Mouse (Mus musculus): ENCODE results near the gene Ccdc88c. TPM values are rescaled to one million over a fixed set of nuclear protein-coding genes. Genes with fewer than 3 reads are reported as not detected.

The Ccdc88c gene
- polyA plus RNA-seq, 2 experiments: 5.3 to 9.2 TPM

- Histone ChIP-seq H3K36me3 (replicated peaks; ENCODE audit: control insufficient read depth, insufficient read depth, low read depth) (no peaks in the 10 kb centered on the region), H3K9ac (replicated peaks) (no peak overlapping the region), H3K4me1 (replicated peaks; ENCODE audit: control insufficient read depth in 2 of 2, insufficient read depth in 2 of 2, low read length in 1 of 2) (peaks cover 63 to 84% of the 10 kb centered on the region in 2 experiments), H3K9me3 (ENCODE audit: control insufficient read depth, low read length) (no peaks in the 10 kb centered on the region), H3K4me3 (ENCODE audit: insufficient read depth in 1 of 2, low read depth in 2 of 2, low read length in 2 of 2) (no peak overlapping the region), H3K4me2 (ENCODE audit: low read depth) (no peak overlapping the region), H3K27me3 (ENCODE audit: control insufficient read depth, insufficient read depth, low read length) (no peaks in the 10 kb centered on the region), H3K27ac (no peak overlapping the region)
- WGBS (ENCODE audit: insufficient replicate concordance): 67% methylated on average over 8 of the region's 8 CpGs
- DNase-seq (ENCODE audit: low read depth in 3 of 3, low spot score in 3 of 3) (no peak), ATAC-seq (ENCODE audit: insufficient read depth) (no peak)
- TF ChIP-seq CTCF (IDR thresholded peaks at IDR 0.05; ENCODE audit: low read depth) (no peak), EP300 (IDR thresholded peaks at IDR 0.05; ENCODE audit: low read depth) (no peak)
These were observed 15.7 kb downstream of the Ccdc88c start for GRCm38 (mm10) chr12:101013078-101013665.

- DNase-seq (ENCODE audit: low read depth in 3 of 3, low spot score in 3 of 3) (no peak), ATAC-seq (ENCODE audit: insufficient read depth) (no peak)
- Histone ChIP-seq H3K9me3 (ENCODE audit: control insufficient read depth, low read length) (no peaks in the 10 kb centered on the region), H3K36me3 (replicated peaks; ENCODE audit: control insufficient read depth, insufficient read depth, low read depth) (no peaks in the 10 kb centered on the region), H3K4me1 (replicated peaks; ENCODE audit: control insufficient read depth in 2 of 2, insufficient read depth in 2 of 2, low read length in 1 of 2) (peaks cover 67 to 84% of the 10 kb centered on the region in 2 experiments), H3K27ac (no peak overlapping the region), H3K4me2 (ENCODE audit: low read depth) (peak overlapping the region; percentile 9; the same call in 1 of the 2 replicates), H3K4me3 (ENCODE audit: insufficient read depth in 1 of 2, low read depth in 2 of 2, low read length in 2 of 2) (no peak overlapping the region), H3K27me3 (ENCODE audit: control insufficient read depth, insufficient read depth, low read length) (no peaks in the 10 kb centered on the region), H3K9ac (replicated peaks) (no peak overlapping the region)
- no peak for TF ChIP-seq CTCF (IDR thresholded peaks at IDR 0.05; ENCODE audit: low read depth)
- no peak for TF ChIP-seq EP300 (IDR thresholded peaks at IDR 0.05; ENCODE audit: low read depth)
- 38% methylated on average over 17 of the region's 17 CpGs for WGBS (ENCODE audit: insufficient replicate concordance)
These were observed 16.4 kb downstream of the Ccdc88c start for GRCm38 (mm10) chr12:101012197-101013077.

GRCm38 (mm10) chr12:101011017-101011416 lies 17.8 kb downstream of the Ccdc88c start:
- H3K9me3 ChIP-seq (ENCODE audit: control insufficient read depth, low read length): no peaks in the 10 kb centered on the region
- H3K4me1 ChIP-seq (replicated peaks; ENCODE audit: control insufficient read depth in 2 of 2, insufficient read depth in 2 of 2, low read length in 1 of 2): peaks cover 64 to 80% of the 10 kb centered on the region in 2 experiments
- H3K27ac ChIP-seq: no peak overlapping the region; the same call in 1 of the 2 replicates
- 75% methylated on average over 7 of the region's 7 CpGs for WGBS (ENCODE audit: insufficient replicate concordance)
- H3K36me3 ChIP-seq (replicated peaks; ENCODE audit: control insufficient read depth, insufficient read depth, low read depth): no peaks in the 10 kb centered on the region
- no peak overlapping the region for H3K4me2 ChIP-seq (ENCODE audit: low read depth)
- DNase-seq (ENCODE audit: low read depth in 3 of 3, low spot score in 3 of 3) (no peak), ATAC-seq (ENCODE audit: insufficient read depth) (no peak)
- H3K27me3 ChIP-seq (ENCODE audit: control insufficient read depth, insufficient read depth, low read length): no peaks in the 10 kb centered on the region
- H3K4me3 ChIP-seq (ENCODE audit: insufficient read depth in 1 of 2, low read depth in 2 of 2, low read length in 2 of 2): no peak overlapping the region
- H3K9ac ChIP-seq (replicated peaks): no peak overlapping the region
- TF ChIP-seq CTCF (IDR thresholded peaks at IDR 0.05; ENCODE audit: low read depth): no peak
- TF ChIP-seq EP300 (IDR thresholded peaks at IDR 0.05; ENCODE audit: low read depth): no peak

- no peak overlapping the region for H3K4me3 ChIP-seq (ENCODE audit: insufficient read depth in 1 of 2, low read depth in 2 of 2, low read length in 2 of 2)
- WGBS (ENCODE audit: insufficient replicate concordance): 32% methylated on average over 10 of the region's 10 CpGs
- H3K4me1 ChIP-seq (replicated peaks; ENCODE audit: control insufficient read depth in 2 of 2, insufficient read depth in 2 of 2, low read length in 1 of 2): peaks cover 57 to 74% of the 10 kb centered on the region in 2 experiments
- peak overlapping the region; percentile 18 for H3K4me2 ChIP-seq (ENCODE audit: low read depth)
- H3K27ac ChIP-seq: peak overlapping the region; percentile 2
- H3K36me3 ChIP-seq (replicated peaks; ENCODE audit: control insufficient read depth, insufficient read depth, low read depth): no peaks in the 10 kb centered on the region
- ATAC-seq (ENCODE audit: insufficient read depth) (peak; percentile 62), DNase-seq (ENCODE audit: low read depth in 3 of 3, low spot score in 3 of 3) (no peak)
- peak overlapping the region; percentile 47 for H3K9ac ChIP-seq (replicated peaks)
- TF ChIP-seq EP300 (IDR thresholded peaks at IDR 0.05; ENCODE audit: low read depth) (0 out of 2 replicates have a peak, but pooled peaks have one; percentile 22), CTCF (IDR thresholded peaks at IDR 0.05; ENCODE audit: low read depth) (no peak)
- no peaks in the 10 kb centered on the region for H3K27me3 ChIP-seq (ENCODE audit: control insufficient read depth, insufficient read depth, low read length)
- no peaks in the 10 kb centered on the region for H3K9me3 ChIP-seq (ENCODE audit: control insufficient read depth, low read length)
These were observed 18.5 kb downstream of the Ccdc88c start for GRCm38 (mm10) chr12:101010148-101010920.

Data from liver, embryonic 14.5 days (tissue).